Mouse (Mus musculus): ENCODE measurements around the gene Gm6096. TPM values are rescaled to one million over a fixed set of nuclear protein-coding genes. Genes with fewer than 3 reads are reported as not detected.

Gm6096 gene
- polyA plus RNA-seq, 1 experiment from 2014 or later, result 0.88 TPM

DNA sequence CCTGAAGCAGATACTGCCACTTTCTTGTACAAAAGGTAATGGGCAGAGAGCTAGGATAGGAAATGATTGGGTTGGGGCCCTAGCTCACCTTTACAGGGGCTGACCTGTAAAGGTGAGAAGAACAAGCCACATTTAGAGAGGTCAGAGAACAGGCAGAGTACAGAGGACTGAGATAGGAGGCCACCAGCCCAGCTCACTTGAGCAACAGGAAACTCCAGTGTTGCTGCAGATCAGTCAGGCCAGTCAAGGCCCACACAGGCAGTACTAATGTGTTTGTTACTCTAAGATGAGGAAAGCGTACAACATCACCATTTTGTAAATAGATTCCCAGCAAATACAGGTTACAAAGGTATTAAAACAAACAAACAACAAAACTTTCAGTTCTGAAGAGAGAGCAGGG is 5.1 kb downstream of the Gm6096 start:
- H3K9ac ChIP-seq, result no peak overlapping the region

DNA sequence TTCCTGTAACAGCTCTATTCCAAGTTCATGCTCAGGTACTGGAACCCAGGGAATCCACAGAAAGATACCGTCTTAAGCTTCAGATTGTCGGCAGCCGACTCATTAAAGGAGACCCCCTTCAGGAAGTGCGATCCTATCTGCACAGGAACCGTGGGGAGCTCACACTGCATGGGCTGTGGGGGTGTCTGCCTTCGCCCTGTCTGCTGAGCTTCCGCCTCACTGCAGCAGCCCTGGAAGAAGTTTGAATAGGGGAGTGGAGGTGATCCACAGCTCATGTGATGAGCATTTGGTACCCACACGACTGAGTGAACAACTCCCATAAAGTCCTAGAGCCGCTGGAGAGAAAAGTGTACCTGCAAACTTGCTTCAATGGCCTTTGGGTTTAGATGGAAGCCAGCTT is 6.4 kb downstream of the Gm6096 start:
- Histone ChIP-seq H3K9me3 (ENCODE audit: low read depth, low read length) (no peaks in the 10 kb centered on the region), H3K4me1 (ENCODE audit: insufficient read depth) (no peaks in the 10 kb centered on the region), H3K4me3 (ENCODE audit: low read depth, low read length) (no peak overlapping the region), H3K27ac (ENCODE audit: low read depth) (no peak overlapping the region), H3K9ac (no peak overlapping the region), H3K4me2 (no peak overlapping the region), H3K36me3 (ENCODE audit: insufficient read depth) (peaks cover 70% of the 10 kb centered on the region), H3K27me3 (ENCODE audit: insufficient read depth, low read length) (no peaks in the 10 kb centered on the region)
- no peak for TF ChIP-seq CTCF (IDR thresholded peaks at IDR 0.05; ENCODE audit: low read depth)
- 80% methylated on average over 9 of the region's 9 CpGs for WGBS
- no peak for DNase-seq
- no peak for ATAC-seq (ENCODE audit: insufficient read depth)

More for the DNA sequence above, 5.1 kb downstream of the Gm6096 start:
- no peaks in the 10 kb centered on the region for H3K4me1 ChIP-seq (ENCODE audit: insufficient read depth)
- peak overlapping the region; percentile 66 for H3K27ac ChIP-seq (ENCODE audit: low read depth)
- H3K4me2 ChIP-seq, result no peak overlapping the region
- H3K9me3 ChIP-seq (ENCODE audit: low read depth, low read length), result no peaks in the 10 kb centered on the region
- no peak for TF ChIP-seq CTCF (IDR thresholded peaks at IDR 0.05; ENCODE audit: low read depth)
- WGBS, result 80% methylated on average over 1 of the region's 1 CpGs
- DNase-seq, result no peak
- no peak overlapping the region for H3K4me3 ChIP-seq (ENCODE audit: low read depth, low read length)
- H3K36me3 ChIP-seq (ENCODE audit: insufficient read depth), result peaks cover 66% of the 10 kb centered on the region
- H3K27me3 ChIP-seq (ENCODE audit: insufficient read depth, low read length), result no peaks in the 10 kb centered on the region
- ATAC-seq (ENCODE audit: insufficient read depth), result no peak

DNA sequence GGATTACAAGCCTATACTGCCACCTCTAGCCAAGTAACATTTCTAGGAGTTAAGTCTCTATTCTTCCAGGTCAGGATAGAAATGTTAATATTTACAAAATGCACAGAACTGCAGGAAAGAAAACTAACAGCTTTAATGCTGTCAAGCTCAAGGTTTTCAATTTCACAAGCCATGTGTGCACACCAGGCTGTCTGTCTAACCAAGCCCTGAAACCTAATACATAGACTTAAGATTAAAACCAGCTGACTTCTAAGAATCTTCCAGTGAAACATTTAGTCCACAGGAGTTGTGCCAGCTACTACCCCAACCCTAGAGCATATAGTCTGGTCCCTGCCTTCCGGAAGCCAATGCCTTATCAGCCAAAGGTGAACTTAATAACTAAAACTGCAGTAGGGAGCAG is 7.6 kb downstream of the Gm6096 start:
- H3K36me3 ChIP-seq (ENCODE audit: insufficient read depth), result peaks cover 72% of the 10 kb centered on the region
- no peak overlapping the region for H3K27ac ChIP-seq (ENCODE audit: low read depth)
- H3K4me1 ChIP-seq (ENCODE audit: insufficient read depth), result no peaks in the 10 kb centered on the region
- TF ChIP-seq CTCF (IDR thresholded peaks at IDR 0.05; ENCODE audit: low read depth), result no peak
- no peak overlapping the region for H3K4me3 ChIP-seq (ENCODE audit: low read depth, low read length)
- ATAC-seq (ENCODE audit: insufficient read depth) (no peak), DNase-seq (no peak)
- H3K9ac ChIP-seq, result no peak overlapping the region
- H3K4me2 ChIP-seq, result no peak overlapping the region
- WGBS, result 90% methylated on average over 1 of the region's 1 CpGs
- no peaks in the 10 kb centered on the region for H3K27me3 ChIP-seq (ENCODE audit: insufficient read depth, low read length)
- H3K9me3 ChIP-seq (ENCODE audit: low read depth, low read length), result no peaks in the 10 kb centered on the region

DNA sequence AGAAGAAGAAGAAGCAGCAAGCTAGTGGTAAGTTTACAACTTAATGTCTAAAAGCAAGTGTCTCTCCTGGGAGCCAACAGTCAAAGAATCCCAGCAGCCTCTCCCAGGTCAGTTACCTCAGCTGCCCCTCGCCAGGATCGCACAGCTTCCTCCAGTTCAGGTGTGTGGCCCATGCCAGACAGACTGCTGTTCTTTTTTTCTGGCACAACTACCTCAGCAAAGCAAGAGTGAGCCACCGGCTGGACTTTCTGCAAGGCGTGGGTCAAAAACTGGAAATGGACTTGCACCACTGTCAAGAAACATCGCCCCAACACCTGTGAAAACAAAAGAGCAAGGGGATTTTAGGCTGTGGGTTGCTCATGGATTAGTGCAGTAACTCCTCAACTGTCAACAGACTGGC is 12.6 kb downstream of the Gm6096 start:
- no peak for TF ChIP-seq CTCF (IDR thresholded peaks at IDR 0.05; ENCODE audit: low read depth)
- Histone ChIP-seq H3K9ac (no peak overlapping the region), H3K27me3 (ENCODE audit: insufficient read depth, low read length) (no peaks in the 10 kb centered on the region), H3K27ac (ENCODE audit: low read depth) (no peak overlapping the region), H3K36me3 (ENCODE audit: insufficient read depth) (peaks cover 37% of the 10 kb centered on the region), H3K4me3 (ENCODE audit: low read depth, low read length) (no peak overlapping the region), H3K4me1 (ENCODE audit: insufficient read depth) (no peaks in the 10 kb centered on the region), H3K4me2 (no peak overlapping the region), H3K9me3 (ENCODE audit: low read depth, low read length) (no peaks in the 10 kb centered on the region)
- 89% methylated on average over 5 of the region's 5 CpGs for WGBS
- DNase-seq (no peak), ATAC-seq (ENCODE audit: insufficient read depth) (no peak)

DNA sequence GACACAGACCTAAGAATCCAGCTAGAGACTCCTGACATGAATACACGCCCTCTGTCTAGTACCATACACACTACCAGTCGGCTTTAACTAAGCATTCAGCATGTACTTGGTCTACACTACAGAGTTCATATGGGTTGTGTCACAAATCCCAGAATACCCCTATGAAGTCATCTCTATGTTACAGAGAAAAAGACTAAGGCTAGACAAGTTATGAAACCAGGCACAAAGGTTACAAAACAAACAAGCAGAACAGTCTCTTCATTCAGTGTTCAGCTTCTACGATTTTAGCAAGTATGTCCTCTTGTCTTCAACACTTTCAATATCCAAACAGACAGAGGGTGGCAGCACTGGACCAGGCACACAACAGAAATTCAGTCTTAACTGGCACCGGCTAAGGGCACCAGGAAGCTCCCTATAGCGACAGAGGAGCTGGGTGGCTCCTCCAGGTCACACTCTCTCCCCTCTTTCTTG is 15.1 kb downstream of the Gm6096 start:
- Histone ChIP-seq H3K4me3 (ENCODE audit: low read depth, low read length) (no peak overlapping the region), H3K36me3 (ENCODE audit: insufficient read depth) (peaks cover 24% of the 10 kb centered on the region), H3K4me1 (ENCODE audit: insufficient read depth) (no peaks in the 10 kb centered on the region), H3K4me2 (no peak overlapping the region), H3K27me3 (ENCODE audit: insufficient read depth, low read length) (no peaks in the 10 kb centered on the region), H3K27ac (ENCODE audit: low read depth) (no peak overlapping the region), H3K9me3 (ENCODE audit: low read depth, low read length) (no peaks in the 10 kb centered on the region), H3K9ac (no peak overlapping the region)
- 48% methylated on average over 5 of the region's 5 CpGs for whole genome bisulfite sequencing
- DNase-seq, result peak; percentile 75
- ATAC-seq (ENCODE audit: insufficient read depth), result peak; percentile 60; the same call in 1 of the 2 replicates
- peak; percentile 73 for TF ChIP-seq CTCF (IDR thresholded peaks at IDR 0.05; ENCODE audit: low read depth)

DNA sequence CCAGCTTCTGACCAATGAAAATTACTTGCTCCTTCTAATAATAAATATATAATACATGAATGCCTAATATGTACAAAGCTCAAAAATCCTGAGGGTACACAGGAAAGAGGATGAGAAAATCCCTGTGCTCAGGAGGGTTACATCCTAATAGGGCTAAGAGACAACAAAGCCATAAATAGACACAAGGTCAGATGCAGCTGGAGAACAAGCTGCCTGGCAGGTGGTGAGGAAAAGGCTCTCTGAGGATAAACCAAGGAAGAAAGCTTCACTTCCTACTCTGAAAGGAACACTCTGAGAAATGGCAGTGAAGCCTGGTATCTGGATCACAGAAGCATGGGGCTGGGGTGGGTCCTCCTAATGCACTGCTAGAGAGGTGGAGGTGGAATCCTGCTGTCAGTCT is 15.6 kb downstream of the Gm6096 start:
- Histone ChIP-seq H3K4me1 (ENCODE audit: insufficient read depth) (no peaks in the 10 kb centered on the region), H3K4me3 (ENCODE audit: low read depth, low read length) (no peak overlapping the region), H3K4me2 (no peak overlapping the region), H3K27ac (ENCODE audit: low read depth) (no peak overlapping the region), H3K36me3 (ENCODE audit: insufficient read depth) (peaks cover 20% of the 10 kb centered on the region), H3K9me3 (ENCODE audit: low read depth, low read length) (no peaks in the 10 kb centered on the region), H3K9ac (no peak overlapping the region), H3K27me3 (ENCODE audit: insufficient read depth, low read length) (no peaks in the 10 kb centered on the region)
- DNase-seq (no peak), ATAC-seq (ENCODE audit: insufficient read depth) (no peak)
- no peak for TF ChIP-seq CTCF (IDR thresholded peaks at IDR 0.05; ENCODE audit: low read depth)

DNA sequence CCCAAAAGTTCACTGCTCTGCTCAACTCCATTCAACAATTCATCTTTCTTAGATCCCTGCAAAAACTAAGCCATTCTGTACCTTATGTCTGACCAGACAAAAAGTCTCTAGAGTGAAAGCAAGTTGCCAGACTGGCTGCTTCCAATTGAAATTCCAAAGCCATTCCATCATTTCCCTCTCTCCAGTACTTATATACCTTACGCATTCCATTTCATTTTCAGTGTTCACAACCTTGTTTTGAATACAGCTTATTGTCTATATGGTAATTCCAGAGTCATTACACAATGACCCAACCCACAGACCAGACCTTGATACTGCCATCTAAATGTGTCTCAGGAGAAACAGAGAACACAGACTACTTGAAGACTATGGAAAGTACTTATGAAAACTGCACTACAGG is 17.6 kb downstream of the Gm6096 start:
- no peaks in the 10 kb centered on the region for H3K4me1 ChIP-seq (ENCODE audit: insufficient read depth)
- no peak overlapping the region for H3K4me2 ChIP-seq
- peak overlapping the region; percentile 64 for H3K27ac ChIP-seq (ENCODE audit: low read depth)
- peak; percentile 56 for DNase-seq
- H3K9ac ChIP-seq, result no peak overlapping the region
- no peaks in the 10 kb centered on the region for H3K9me3 ChIP-seq (ENCODE audit: low read depth, low read length)
- no peak overlapping the region for H3K4me3 ChIP-seq (ENCODE audit: low read depth, low read length)
- 63% methylated on average over 1 of the region's 1 CpGs for WGBS
- ATAC-seq (ENCODE audit: insufficient read depth), result peak; percentile 44; the same call in 1 of the 2 replicates
- no peaks in the 10 kb centered on the region for H3K27me3 ChIP-seq (ENCODE audit: insufficient read depth, low read length)
- no peak for TF ChIP-seq CTCF (IDR thresholded peaks at IDR 0.05; ENCODE audit: low read depth)
- H3K36me3 ChIP-seq (ENCODE audit: insufficient read depth), result 0 out of 2 replicates have a peak, but pooled peaks cover 2% of the 10 kb centered on the region

DNA sequence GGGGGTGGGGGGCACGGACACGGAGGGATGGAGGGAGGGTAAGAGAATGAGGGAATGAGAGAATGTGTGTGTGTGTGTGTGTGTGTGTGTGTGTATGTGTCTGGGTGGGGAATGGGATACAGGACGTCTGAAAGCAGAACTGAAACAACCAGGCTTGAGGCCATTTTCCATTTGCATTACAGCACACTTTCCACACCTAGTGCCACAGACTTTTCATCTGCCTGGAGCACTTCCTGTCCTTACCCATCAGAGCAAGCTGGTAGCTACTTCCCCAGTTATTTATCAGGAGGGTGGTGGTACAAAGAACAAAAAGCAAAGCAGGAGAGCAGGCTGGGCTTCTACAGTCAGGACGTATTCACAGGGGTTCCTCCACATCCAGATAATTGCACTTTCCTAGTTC is 21.6 kb downstream of the Gm6096 start:
- whole genome bisulfite sequencing, result 69% methylated on average over 4 of the region's 4 CpGs
- Histone ChIP-seq H3K9me3 (ENCODE audit: low read depth, low read length) (no peaks in the 10 kb centered on the region), H3K4me2 (no peak overlapping the region), H3K9ac (no peak overlapping the region), H3K27ac (ENCODE audit: low read depth) (no peak overlapping the region), H3K27me3 (ENCODE audit: insufficient read depth, low read length) (no peaks in the 10 kb centered on the region), H3K4me1 (ENCODE audit: insufficient read depth) (no peaks in the 10 kb centered on the region), H3K4me3 (ENCODE audit: low read depth, low read length) (no peak overlapping the region), H3K36me3 (ENCODE audit: insufficient read depth) (peaks cover 6% of the 10 kb centered on the region; the same call in 1 of the 2 replicates)
- DNase-seq (no peak), ATAC-seq (ENCODE audit: insufficient read depth) (no peak)
- no peak for TF ChIP-seq CTCF (IDR thresholded peaks at IDR 0.05; ENCODE audit: low read depth)
